Mouse (Mus musculus) mammary gland, adult 2 months (tissue): Measurements from ENCODE around the gene Ifitm3. TPM values are rescaled to one million over a fixed set of nuclear protein-coding genes. Genes with fewer than 3 reads are reported as not detected.

ENCODE experiments used
- polyA plus RNA-seq: library from polyadenylated mRNA; depleted of rRNA; stranded (reverse); fragments of >200 nt; gene quantifications from 2 replicates; pipeline ENCODE4 v1.2.3, GENCODE M21; 2012; ENCODE audit warnings: low replicate concordance; rRNA removed

Gene Ifitm3
- polyA plus RNA-seq: 410 and 816 TPM in 2 replicates

GRCm38 (mm10) chr7:141010593-141010992 lies at the start of gene Ifitm3:
TSS of gene Ifitm3 (minus strand) at chr7:141010770.

GRCm38 (mm10) chr7:141028831-141029230 lies 18.3 kb upstream of the Ifitm3 start, which contains the start of gene Gm17387:
TSS of gene Gm17387 (plus strand) at chr7:141029131.

GRCm38 (mm10) chr7:141017824-141018223 lies 7.3 kb upstream of the Ifitm3 start, which contains the start of gene Ifitm6:
TSS of gene Ifitm6 (minus strand) at chr7:141017924.

GRCm38 (mm10) chr7:140966921-140967320 lies 43.6 kb downstream of the Ifitm3 start, which contains the start of gene Ifitm1:
TSS of gene Ifitm1 (plus strand) at chr7:140967221.

Other genes with a start within 250 kb of the Ifitm3 start
- 154 and 260 TPM in 2 replicates for gene Cyp2e1, start 247.0 kb downstream of the Ifitm3 start, polyA plus RNA-seq
- gene Syce1, start 222.9 kb downstream of the Ifitm3 start, polyA plus RNA-seq: 0.12 and 0.17 TPM in 2 replicates
- gene Zfp941, start 188.6 kb downstream of the Ifitm3 start, polyA plus RNA-seq: 0.02 and 0.07 TPM in 2 replicates
- 35.9 and 51.0 TPM in 2 replicates for gene Urah, start 175.8 kb downstream of the Ifitm3 start, polyA plus RNA-seq
- gene Scgb1c1, start 165.2 kb downstream of the Ifitm3 start, polyA plus RNA-seq: not detected in 2 replicates
- 0.19 and 0.24 TPM in 2 replicates for gene Odf3, start 163.0 kb downstream of the Ifitm3 start, polyA plus RNA-seq
- not detected in 2 replicates for gene Gm45785, start 154.4 kb downstream of the Ifitm3 start, polyA plus RNA-seq
- gene Ric8a, start 153.8 kb downstream of the Ifitm3 start, polyA plus RNA-seq: 125 and 131 TPM in 2 replicates
- 23.2 and 34.0 TPM in 2 replicates for gene Bet1l, start 153.2 kb downstream of the Ifitm3 start, polyA plus RNA-seq
- gene Psmd13, start 128.8 kb downstream of the Ifitm3 start, polyA plus RNA-seq: 48.3 and 59.6 TPM in 2 replicates
- gene Sirt3, start 128.5 kb downstream of the Ifitm3 start, polyA plus RNA-seq: 29.0 and 45.3 TPM in 2 replicates
- gene Cox8b, start 110.3 kb downstream of the Ifitm3 start, polyA plus RNA-seq: 395 and 928 TPM in 2 replicates
- gene Nlrp6, start 89.9 kb downstream of the Ifitm3 start, polyA plus RNA-seq: 0.30 TPM in 1 of 2 replicates, not detected in the other
- gene Pgghg, start 69.4 kb downstream of the Ifitm3 start, polyA plus RNA-seq: 49.9 and 60.2 TPM in 2 replicates
- 2.6 and 4.0 TPM in 2 replicates for gene Ifitm5, start 60.5 kb downstream of the Ifitm3 start, polyA plus RNA-seq
- gene Gm45717, start 54.8 kb downstream of the Ifitm3 start, polyA plus RNA-seq: not detected in 2 replicates
- gene Ifitm2, start 54.8 kb downstream of the Ifitm3 start, polyA plus RNA-seq: 1,072 and 1,260 TPM in 2 replicates
- 132 and 165 TPM in 2 replicates for gene Ifitm1, start 43.5 kb downstream of the Ifitm3 start, polyA plus RNA-seq
- 10.7 and 37.4 TPM in 2 replicates for gene Ifitm6, start 7.2 kb upstream of the Ifitm3 start, polyA plus RNA-seq
- not detected in 2 replicates for gene Gm17387, start 18.4 kb upstream of the Ifitm3 start, polyA plus RNA-seq
- 1.0 and 2.5 TPM in 2 replicates for gene B4galnt4, start 50.3 kb upstream of the Ifitm3 start, polyA plus RNA-seq
- gene Pkp3, start 67.4 kb upstream of the Ifitm3 start, polyA plus RNA-seq: 30.8 and 48.9 TPM in 2 replicates
- gene Sigirr, start 89.8 kb upstream of the Ifitm3 start, polyA plus RNA-seq: 30.1 and 44.1 TPM in 2 replicates
- 5.8 and 21.4 TPM in 2 replicates for gene Ano9, start 107.0 kb upstream of the Ifitm3 start, polyA plus RNA-seq
- 33.0 and 42.5 TPM in 2 replicates for gene Ptdss2, start 111.6 kb upstream of the Ifitm3 start, polyA plus RNA-seq
- 122 and 142 TPM in 2 replicates for gene Rnh1, start 162.1 kb upstream of the Ifitm3 start, polyA plus RNA-seq
- 52.0 and 63.9 TPM in 2 replicates for gene Hras, start 183.2 kb upstream of the Ifitm3 start, polyA plus RNA-seq
- 7.7 and 9.8 TPM in 2 replicates for gene Lrrc56, start 183.4 kb upstream of the Ifitm3 start, polyA plus RNA-seq
- gene Lmntd2, start 203.3 kb upstream of the Ifitm3 start, polyA plus RNA-seq: 4.3 and 5.2 TPM in 2 replicates
- 20.0 and 26.7 TPM in 2 replicates for gene Rassf7, start 205.1 kb upstream of the Ifitm3 start, polyA plus RNA-seq
- gene Phrf1, start 218.0 kb upstream of the Ifitm3 start, polyA plus RNA-seq: 14.1 and 24.6 TPM in 2 replicates